Mouse (Mus musculus) kidney, adult 8-10 months (tissue): ENCODE data around the gene D930048N14Rik.
"Not testable (repeated sequence)": the region's sequence is repeated elsewhere in the genome, so short reads cannot be mapped to it uniquely, and the experiment has no call there.

Experiments used
- DNase-seq, 2 experiments: peaks; one replicate each; pipeline ENCODE4 v3.0.0; 2022

Gene D930048N14Rik

GRCm38 (mm10) chr11:51653736-51654135, 3.0 kb downstream of the D930048N14Rik start:
- DNase-seq, result no peak

GRCm38 (mm10) chr11:51654891-51655290, 4.1 kb downstream of the D930048N14Rik start:
- no peak for DNase-seq

- peak; percentile 85 to 92 for DNase-seq
Measured at GRCm38 (mm10) chr11:51656798-51657521, 6.2 kb downstream of the D930048N14Rik start.

GRCm38 (mm10) chr11:51658291-51658690, 7.5 kb downstream of the D930048N14Rik start:
- DNase-seq, result no peak

GRCm38 (mm10) chr11:51658705-51659104, 8.0 kb downstream of the D930048N14Rik start:
- DNase-seq, result peak; percentile 93 to 96

- DNase-seq, result peak in 1 of 2 experiments; percentile 41
Measured at GRCm38 (mm10) chr11:51661867-51662365, 11.2 kb downstream of the D930048N14Rik start.

- DNase-seq, result no peak
Measured at GRCm38 (mm10) chr11:51662632-51663031, 11.9 kb downstream of the D930048N14Rik start.

- DNase-seq, result not testable (repeated sequence)
Measured at GRCm38 (mm10) chr11:51664747-51665146, 14.0 kb downstream of the D930048N14Rik start.

GRCm38 (mm10) chr11:51670846-51671245, 20.1 kb downstream of the D930048N14Rik start:
- no peak for DNase-seq

GRCm38 (mm10) chr11:51671376-51671775, 20.6 kb downstream of the D930048N14Rik start:
- no peak for DNase-seq

GRCm38 (mm10) chr11:51673291-51673690, 22.5 kb downstream of the D930048N14Rik start:
- DNase-seq, result peak; percentile 37 to 47

- no peak for DNase-seq
Measured at GRCm38 (mm10) chr11:51675386-51675785, 24.6 kb downstream of the D930048N14Rik start.

- DNase-seq, result no peak
Measured at GRCm38 (mm10) chr11:51677737-51678418, 27.1 kb downstream of the D930048N14Rik start.

- no peak for DNase-seq
Measured at GRCm38 (mm10) chr11:51679466-51679865, 28.7 kb downstream of the D930048N14Rik start.

GRCm38 (mm10) chr11:51681324-51681975, 30.7 kb downstream of the D930048N14Rik start:
- DNase-seq, result peak; percentile 81 to 90

- DNase-seq, result peak in 1 of 2 experiments; percentile 20
Measured at GRCm38 (mm10) chr11:51681976-51682374, 31.2 kb downstream of the D930048N14Rik start.

GRCm38 (mm10) chr11:51688330-51689328, 37.9 kb downstream of the D930048N14Rik start, which contains the start of gene 0610009B22Rik:
Gene 0610009B22Rik, minus strand, starts transcription at chr11:51688874.
- DNase-seq, result peak; percentile 99 to 100

- DNase-seq, result peak in 1 of 2 experiments; percentile 26
Measured at GRCm38 (mm10) chr11:51689343-51689742, 38.6 kb downstream of the D930048N14Rik start.

GRCm38 (mm10) chr11:51690597-51690996, 39.8 kb downstream of the D930048N14Rik start:
- DNase-seq, result not testable (repeated sequence)

- DNase-seq, result no peak
Measured at GRCm38 (mm10) chr11:51694984-51695383, 44.2 kb downstream of the D930048N14Rik start.

- no peak for DNase-seq
Measured at GRCm38 (mm10) chr11:51702831-51703230, 52.1 kb downstream of the D930048N14Rik start.
